Mouse (Mus musculus): Measurements from ENCODE around the gene Clic1. TPM values are rescaled to one million over a fixed set of nuclear protein-coding genes. Genes with fewer than 3 reads are reported as not detected.
"Not testable (repeated sequence)": the region's sequence is repeated elsewhere in the genome, so short reads cannot be mapped to it uniquely, and the experiment has no call there.

The Clic1 gene
- total RNA-seq, 2 experiments from 2014 or later, result 10.9 to 12.0 TPM

GRCm38 (mm10) chr17:35019894-35020293, 29.9 kb upstream of the Clic1 start:
- no peak for DNase-seq
- intact Hi-C loops (cut with DNase I), result loop anchor here (5.0 kb wide), 1 partner anchor 67 kb away; the partner anchor contains the start of genes Abhd16a and Ly6g6f

GRCm38 (mm10) chr17:35020551-35020950, 29.2 kb upstream of the Clic1 start:
- intact Hi-C loops (cut with DNase I), result loop anchor here (5.0 kb wide), 1 partner anchor 67 kb away; the partner anchor contains the start of genes Abhd16a and Ly6g6f
- no peak for DNase-seq

GRCm38 (mm10) chr17:35021163-35021808, 28.5 kb upstream of the Clic1 start:
- intact Hi-C loops (cut with DNase I), result loop anchor here (1.0 to 5.0 kb wide), 2 partner anchors 66 to 84 kb away; partner anchors contain the start of genes Abhd16a and Ly6g6f
- DNase-seq, result peak; percentile 84 to 90

- peak in 1 of 2 experiments; percentile 14 for DNase-seq
- intact Hi-C loops (cut with DNase I), result loop anchor here (1.0 to 5.0 kb wide), 3 partner anchors 37 to 83 kb away; partner anchors contain the start of genes Abhd16a, Ddah2 and Ly6g6f
Measured at GRCm38 (mm10) chr17:35021842-35022477, 27.8 kb upstream of the Clic1 start.

- intact Hi-C loops (cut with DNase I), result loop anchor here (2.0 to 5.0 kb wide), 2 partner anchors 36 to 65 kb away; partner anchors contain the start of genes Abhd16a, Ddah2 and Ly6g6f
- DNase-seq, result peak in 1 of 2 experiments; percentile 11
Measured at GRCm38 (mm10) chr17:35022541-35023060, 27.2 kb upstream of the Clic1 start.

- no peak for DNase-seq
- intact Hi-C loops (cut with DNase I), result loop anchor here (2.0 to 5.0 kb wide), 2 partner anchors 36 to 64 kb away; partner anchors contain the start of genes Abhd16a, Ddah2 and Ly6g6f
Measured at GRCm38 (mm10) chr17:35023221-35023620, 26.5 kb upstream of the Clic1 start.

GRCm38 (mm10) chr17:35023756-35024155, 26.0 kb upstream of the Clic1 start:
- peak in 1 of 2 experiments; percentile 12 for DNase-seq
- intact Hi-C loops (cut with DNase I), result loop anchor here (2.0 to 5.0 kb wide), 2 partner anchors 35 to 64 kb away; partner anchors contain the start of genes Abhd16a, Ddah2 and Ly6g6f

- peak in 1 of 2 experiments; percentile 16 for DNase-seq
Measured at GRCm38 (mm10) chr17:35024261-35024660, 25.5 kb upstream of the Clic1 start.

GRCm38 (mm10) chr17:35024691-35025488, 24.9 kb upstream of the Clic1 start:
- intact Hi-C loops (cut with DNase I), result loop anchor here (5.0 kb wide), 1 partner anchor 62 kb away; the partner anchor contains the start of genes Abhd16a and Ly6g6f
- peak in 1 of 2 experiments; percentile 11 for DNase-seq

More at GRCm38 (mm10) chr17:35024261-35024660, 25.5 kb upstream of the Clic1 start:
- intact Hi-C loops (cut with DNase I), result loop anchor here (5.0 kb wide), 1 partner anchor 63 kb away; the partner anchor contains the start of genes Abhd16a and Ly6g6f

GRCm38 (mm10) chr17:35026206-35026605, 23.6 kb upstream of the Clic1 start:
- intact Hi-C loops (cut with DNase I), result no loop called here
- peak in 1 of 2 experiments; percentile 12 for DNase-seq

- intact Hi-C loops (cut with DNase I), result no loop called here
- DNase-seq, result peak; percentile 31 to 50
Measured at GRCm38 (mm10) chr17:35027277-35028068, 22.3 kb upstream of the Clic1 start, which contains the start of gene Sapcd1. Gene Sapcd1 (minus strand): TSS chr17:35028016.

GRCm38 (mm10) chr17:35028315-35028714, 21.5 kb upstream of the Clic1 start:
- intact Hi-C loops (cut with DNase I), result no loop called here

GRCm38 (mm10) chr17:35029691-35030532, 19.9 kb upstream of the Clic1 start:
- intact Hi-C loops (cut with DNase I), result no loop called here
- peak in 1 of 2 experiments; percentile 14 for DNase-seq

More at GRCm38 (mm10) chr17:35028315-35028714, 21.5 kb upstream of the Clic1 start:
- no peak for DNase-seq

- intact Hi-C loops (cut with DNase I), result no loop called here
- DNase-seq, result peak in 1 of 2 experiments; percentile 11
Measured at GRCm38 (mm10) chr17:35031272-35031671, 18.5 kb upstream of the Clic1 start.

- DNase-seq, result no peak
- intact Hi-C loops (cut with DNase I), result no loop called here
Measured at GRCm38 (mm10) chr17:35031880-35032279, 17.9 kb upstream of the Clic1 start.

GRCm38 (mm10) chr17:35032323-35032870, 17.4 kb upstream of the Clic1 start:
- no peak for DNase-seq
- intact Hi-C loops (cut with DNase I), result no loop called here

GRCm38 (mm10) chr17:35033703-35034102, 16.1 kb upstream of the Clic1 start:
- DNase-seq; intact Hi-C loops (cut with DNase I): not testable (repeated sequence)

- no peak for DNase-seq
- intact Hi-C loops (cut with DNase I), result no loop called here
Measured at GRCm38 (mm10) chr17:35034896-35035295, 14.9 kb upstream of the Clic1 start.
